Mouse (Mus musculus) WW6 (cell line): Measurements from ENCODE around the gene Bcl2l11.

ENCODE experiments used
- DNase-seq: peaks from one replicate; pipeline ENCODE4 v3.0.0-alpha.2; 2013; ENCODE audit warnings: low read depth, low spot score

The Bcl2l11 gene

DNA sequence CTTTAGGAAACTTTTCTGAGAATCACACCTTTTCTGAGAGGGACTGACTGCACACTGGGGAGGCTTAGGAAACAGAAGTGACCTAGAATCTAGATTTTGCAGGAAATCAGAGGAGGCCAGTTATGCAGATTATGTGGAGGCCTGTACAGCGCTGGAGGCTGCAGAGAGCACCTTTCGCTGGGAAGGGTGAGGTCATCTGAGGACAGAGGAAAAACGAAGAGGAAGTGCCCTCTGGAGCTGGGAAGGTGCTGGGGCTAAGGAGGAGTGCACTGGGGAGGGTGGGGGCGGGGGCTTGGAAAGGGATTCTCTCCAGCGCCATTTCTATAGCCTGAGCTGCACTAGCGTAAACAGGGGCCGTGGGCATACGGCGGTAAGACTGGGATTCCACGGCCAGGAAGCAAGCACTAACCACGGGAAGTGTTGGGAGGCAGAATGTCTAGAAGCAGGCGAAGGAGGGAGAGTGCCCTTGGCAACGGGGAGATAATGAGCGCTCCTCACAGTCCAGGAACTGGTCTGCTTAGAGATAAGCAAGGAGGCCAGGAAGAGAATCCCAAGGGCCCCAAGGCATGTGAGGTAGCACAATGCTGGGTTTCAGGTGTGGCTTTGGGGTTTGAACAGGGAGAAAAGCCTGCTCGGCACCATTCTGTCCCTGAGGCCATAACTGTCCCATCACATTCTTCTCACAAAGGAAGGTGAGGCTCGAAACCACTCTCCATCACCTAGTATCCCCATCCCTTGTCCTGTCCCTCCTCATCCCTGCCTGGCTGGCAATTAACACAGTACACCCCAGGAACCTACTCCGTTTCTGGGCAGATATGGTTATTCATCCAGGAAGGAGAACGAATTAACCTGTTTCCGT lies 85.4 kb downstream of the Bcl2l11 start:
- no peak for DNase-seq

DNA sequence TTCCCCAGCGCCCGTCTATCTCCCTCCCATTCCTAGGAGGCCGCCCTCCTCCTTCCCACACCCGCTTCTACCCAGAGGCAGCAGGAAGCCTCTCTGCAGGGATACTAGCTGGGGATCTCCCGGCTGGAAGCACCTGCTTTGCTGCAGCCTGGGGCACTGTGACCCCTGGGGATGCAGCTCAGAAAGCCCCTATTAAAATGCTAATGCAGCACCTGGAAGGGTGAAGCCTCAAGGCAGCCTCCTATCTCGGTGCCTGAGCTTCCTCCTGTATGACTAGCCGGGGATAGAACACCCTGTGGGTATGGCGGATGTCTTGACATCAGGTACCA lies 86.0 kb downstream of the Bcl2l11 start:
- peak; percentile 42 for DNase-seq
